Mouse (Mus musculus) spleen, postnatal 10 days (tissue): Measurements from ENCODE around the gene Lipe.
A peak's percentile ranks its signal among the peaks of the same experiment; 100 is the strongest.
"Not testable (repeated sequence)": the region's sequence is repeated elsewhere in the genome, so short reads cannot be mapped to it uniquely, and the experiment has no call there.

ENCODE experiments used
- DNase-seq, 2 experiments: peaks; one replicate each; pipeline ENCODE4 v3.0.0; 2021 to 2022; ENCODE audit warnings: low spot score in 2 of 2

Lipe gene

DNA sequence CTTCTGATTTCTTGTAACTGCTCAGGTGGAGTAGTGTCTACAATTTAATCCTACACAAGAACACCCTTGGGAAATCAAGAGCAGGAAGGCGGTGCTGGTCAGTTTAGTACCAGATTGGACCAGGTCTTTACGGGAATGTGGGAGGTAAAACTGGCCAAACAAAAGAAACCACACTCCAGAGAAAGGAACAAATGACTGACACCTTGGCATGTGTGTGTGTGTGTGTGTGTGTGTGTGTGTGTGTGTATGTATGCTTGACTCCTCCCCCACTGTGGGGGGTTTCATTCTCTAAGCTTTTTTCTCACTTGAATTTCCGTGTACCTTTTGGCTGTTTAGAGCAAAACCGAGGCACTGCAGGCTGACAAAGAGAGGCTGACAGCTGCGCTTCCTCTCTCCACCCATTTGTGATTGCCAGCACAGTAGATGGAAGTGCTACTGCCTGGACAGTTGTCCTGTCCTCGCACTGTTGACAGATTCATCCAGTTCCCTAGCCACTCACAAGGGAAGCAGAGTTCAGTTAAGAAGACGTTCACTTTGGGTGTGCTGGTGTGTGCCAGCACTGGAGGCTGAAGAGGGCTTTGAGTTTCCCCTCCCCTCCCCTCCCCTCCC, 14.4 kb upstream of the Lipe start, which contains the start of gene Cxcl17:
TSS of gene Cxcl17 (minus strand) at position 54 of the 609 bp plus-strand sequence.
- no peak for DNase-seq

DNA sequence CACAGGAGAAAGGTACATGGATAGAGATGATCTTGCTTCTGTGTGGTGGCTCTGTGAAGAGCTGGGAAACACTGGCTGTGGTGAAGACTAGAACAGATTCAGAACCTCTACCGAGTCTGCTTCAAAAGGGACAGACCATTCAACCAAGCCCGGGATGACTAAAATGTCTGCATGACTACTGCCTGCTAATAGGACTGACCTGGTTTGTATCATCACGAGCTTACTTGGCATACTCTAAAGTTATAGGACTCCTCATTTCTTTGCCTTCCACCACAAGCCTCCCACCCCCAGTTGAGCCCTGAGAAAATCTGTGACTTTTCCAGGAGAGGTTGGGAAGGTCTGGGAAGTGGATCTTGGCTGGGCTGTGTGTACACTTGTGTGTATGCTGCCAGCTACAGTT, 13.4 kb upstream of the Lipe start:
- DNase-seq: no peak

DNA sequence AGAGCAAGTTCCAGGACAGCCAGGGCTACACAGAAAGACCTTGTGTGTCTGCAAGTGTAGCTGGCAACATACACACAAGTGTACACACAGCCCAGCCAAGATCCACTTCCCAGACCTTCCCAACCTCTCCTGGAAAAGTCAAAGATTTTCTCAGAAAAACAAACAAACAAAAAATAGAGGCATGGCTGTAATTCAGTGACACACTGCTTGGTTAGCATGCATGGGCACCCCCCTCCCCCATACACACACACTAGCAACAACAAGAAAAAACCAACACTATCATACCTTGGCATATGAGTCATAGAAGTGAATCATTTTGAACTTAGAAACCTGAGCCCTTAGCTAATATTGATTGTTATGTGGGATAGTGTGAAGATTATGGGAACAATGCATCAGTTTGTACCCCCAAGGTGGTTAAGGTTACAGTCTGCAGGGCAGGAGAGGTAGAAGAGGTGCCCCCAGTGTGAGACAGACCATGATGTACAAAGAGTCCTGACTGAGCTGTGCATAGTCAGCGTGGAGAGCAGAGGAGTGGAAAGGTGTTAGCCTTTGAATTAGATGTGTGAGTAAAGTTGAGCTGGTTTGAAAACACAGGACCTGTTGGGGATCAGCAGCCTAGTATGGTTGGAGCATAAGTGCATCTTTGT, 12.6 kb upstream of the Lipe start:
- DNase-seq: no peak

DNA sequence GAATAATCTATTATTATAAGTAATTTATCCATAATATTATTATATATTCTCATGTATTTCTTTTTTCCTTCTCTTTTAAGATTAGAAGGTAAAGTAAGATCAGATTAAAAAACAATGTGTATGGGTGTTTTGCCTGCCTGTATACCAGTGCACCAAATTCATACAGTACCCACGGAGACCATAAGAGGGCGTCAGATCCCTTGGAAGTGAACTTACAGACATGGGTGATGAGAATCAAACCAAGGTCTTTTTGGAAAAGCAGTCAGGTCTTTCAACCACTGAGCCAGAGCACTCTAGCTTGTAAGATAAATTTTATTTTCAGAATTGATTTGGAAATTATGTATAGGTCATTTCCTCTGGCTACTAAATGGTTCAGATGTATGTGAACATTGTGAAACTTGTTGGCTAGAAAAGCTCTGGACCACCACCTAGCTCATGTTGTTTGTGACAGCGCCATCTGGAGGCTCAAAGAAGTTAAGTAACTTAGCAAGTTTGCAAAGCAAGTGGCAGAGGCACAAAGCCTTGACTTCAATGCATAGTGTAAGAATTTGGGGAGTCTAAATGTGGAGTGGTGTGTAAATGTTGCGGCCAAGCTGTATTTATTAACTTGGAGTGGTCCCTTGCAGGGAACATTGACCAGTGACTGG, 10.7 kb upstream of the Lipe start:
- DNase-seq: peak in 1 of 2 experiments; percentile 58

DNA sequence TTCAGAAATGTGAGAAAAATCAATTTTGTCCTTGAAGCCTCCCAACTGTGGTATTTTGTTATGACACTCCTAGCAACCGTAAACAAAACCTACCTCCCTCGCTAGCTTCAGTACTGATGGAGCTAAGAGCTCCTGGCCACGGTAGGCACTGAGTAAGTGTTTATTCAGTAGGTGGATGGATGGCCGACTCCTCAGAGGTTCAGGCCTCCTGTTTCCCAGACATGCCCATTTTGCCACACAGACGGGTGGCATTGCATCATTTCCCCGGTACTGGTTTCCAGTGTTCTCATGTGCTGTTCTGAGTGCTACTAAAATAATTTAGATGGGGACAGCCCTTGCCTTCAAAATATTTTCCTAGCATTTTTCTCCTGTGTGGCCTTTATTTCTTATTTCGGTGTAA, 8.0 kb upstream of the Lipe start:
- DNase-seq: no peak

DNA sequence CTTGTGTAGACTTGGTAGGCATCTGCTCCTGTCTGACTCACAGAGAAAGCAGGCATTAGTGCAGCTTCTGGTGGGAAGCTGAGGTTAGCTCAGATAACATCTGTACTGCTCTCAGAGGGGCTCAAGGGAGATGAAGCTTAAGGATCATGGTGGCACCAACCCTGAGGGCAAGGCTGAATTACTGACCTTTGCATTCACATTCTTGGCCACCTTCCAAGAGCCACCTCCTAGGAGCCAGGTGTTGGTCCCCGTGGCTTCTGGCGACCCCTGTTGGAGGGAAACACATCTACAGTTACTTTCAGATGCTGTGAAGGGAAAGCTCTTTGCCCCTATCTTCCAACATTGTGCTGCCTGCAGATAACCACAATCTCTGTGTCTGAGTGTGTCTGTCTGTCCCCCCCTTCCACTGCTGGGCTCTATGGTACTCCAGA, 4.2 kb upstream of the Lipe start:
- DNase-seq: peak; percentile 18 to 64

DNA sequence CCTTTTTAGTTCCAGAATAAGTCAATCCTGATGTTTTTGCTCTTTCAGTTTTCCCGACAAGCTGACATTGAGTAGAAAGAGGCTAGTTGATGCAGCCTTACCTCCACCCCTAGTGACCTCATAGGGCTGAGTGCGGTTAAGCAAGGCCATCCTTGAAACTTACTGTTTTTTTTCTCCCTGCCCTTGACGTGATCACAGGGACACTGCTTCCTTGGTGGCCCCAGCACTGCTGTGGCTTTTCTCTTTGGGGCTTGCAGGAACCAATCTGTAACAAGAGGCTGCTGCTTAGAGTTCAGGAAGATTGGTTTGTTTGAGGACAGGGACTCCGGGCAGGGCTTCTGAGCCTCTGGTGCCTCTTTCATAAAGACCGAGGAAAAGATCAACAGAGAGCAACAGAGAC, 3.5 kb upstream of the Lipe start:
- DNase-seq: no peak

DNA sequence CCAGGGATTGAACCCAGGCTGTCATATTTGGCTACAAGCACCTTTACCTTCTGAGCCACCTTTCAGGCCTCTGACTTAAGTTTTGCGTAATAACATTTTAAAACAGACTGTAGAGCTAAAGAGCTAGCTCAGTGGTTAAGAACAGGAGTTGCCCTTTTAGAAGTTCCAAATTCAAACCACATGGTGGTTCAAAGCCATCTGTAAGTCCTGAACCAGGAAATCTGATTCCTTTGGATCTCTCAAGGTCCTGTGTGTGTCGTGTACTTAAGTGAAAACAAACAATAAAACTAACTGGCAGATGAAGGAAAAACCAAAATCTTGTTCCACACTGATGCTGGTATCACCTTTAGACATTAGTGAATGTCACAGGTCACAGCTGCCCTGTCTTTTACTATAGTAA, 3.0 kb upstream of the Lipe start:
- DNase-seq: no peak

DNA sequence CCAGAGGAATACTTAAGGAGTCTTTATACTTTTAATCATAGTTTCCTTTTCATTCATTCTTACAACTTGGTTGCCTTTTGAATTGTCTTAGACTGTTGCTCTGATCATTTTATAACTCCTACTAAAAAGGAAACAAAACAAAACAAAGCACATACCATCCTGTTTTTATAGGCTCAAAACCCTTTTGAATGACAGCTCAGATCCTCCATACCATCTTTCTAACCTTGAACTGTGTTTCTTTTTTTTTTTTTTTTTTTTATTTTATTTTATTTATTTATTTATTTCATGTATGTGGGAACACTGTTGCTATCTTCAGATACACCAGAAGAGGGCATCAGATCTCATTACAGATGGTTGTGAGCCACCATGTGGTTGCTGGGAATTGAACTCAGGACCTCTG, 518 bp upstream of the Lipe start:
- DNase-seq: not testable (repeated sequence)

DNA sequence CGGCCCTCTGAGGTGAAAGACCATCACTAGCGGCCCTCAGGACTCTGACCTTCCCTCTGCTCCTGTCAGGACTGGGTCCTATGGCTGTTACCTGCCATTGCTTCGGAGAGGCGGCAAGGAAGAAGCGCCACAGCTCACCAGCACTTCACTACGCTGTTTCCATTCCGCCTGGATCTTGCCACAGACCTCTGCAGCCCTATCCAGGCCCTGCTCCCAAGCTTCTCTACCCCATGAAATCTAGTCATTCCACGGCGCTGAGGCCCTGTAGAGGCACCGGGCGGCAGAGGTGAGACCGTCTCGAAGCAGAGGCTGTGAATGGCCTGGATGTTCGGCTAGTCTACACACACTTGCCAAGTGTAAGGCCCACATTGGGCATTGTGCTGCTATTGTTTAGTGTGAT, 1.9 kb downstream of the Lipe start:
- DNase-seq: no peak

DNA sequence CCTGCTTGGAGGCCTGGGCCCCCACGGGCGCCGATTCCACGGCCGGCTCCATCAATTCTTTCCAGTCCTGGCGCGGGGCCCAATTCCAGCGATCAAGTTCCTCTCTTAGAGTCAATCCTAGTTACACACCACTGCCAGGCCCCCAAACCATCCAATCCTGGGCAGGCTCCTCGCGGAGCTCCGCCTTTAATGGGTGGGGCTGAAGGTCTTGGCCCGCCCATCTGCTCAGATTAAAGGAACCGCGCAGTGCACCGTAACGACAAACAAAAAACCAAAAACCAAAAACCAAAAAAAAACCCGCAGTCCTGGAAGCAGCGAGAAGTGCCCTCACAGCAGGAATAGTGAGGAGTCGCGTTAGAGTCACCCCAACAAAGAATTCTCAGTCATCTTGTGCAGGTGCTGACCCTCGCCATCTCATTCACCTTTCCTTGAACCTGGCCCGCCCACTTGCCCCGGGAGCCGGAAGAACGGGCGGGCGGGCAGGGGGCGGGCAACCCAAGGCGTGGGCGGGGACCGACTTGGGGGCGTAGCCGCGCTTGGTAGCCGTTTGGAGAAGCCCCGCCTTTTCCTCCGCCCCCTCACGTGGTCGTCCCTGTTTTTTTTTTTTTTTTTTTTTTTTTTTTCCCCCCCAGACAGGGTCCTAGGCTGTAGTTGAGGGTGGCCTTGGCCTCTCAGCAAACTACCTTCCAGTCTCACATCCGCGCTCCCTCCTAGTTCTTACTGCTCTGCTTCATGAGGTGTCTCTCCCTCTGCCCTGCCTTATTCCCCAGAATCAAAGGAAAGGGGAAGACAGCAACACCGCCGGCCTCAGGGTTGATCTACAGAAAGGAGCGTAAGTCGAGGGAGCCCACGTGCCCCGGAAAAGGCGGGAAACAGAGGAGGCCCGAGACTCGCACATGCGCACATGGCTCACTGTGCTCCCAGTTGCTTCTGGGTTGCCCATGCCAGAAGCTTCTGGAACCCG, 2.7 kb downstream of the Lipe start:
- DNase-seq: peak; percentile 81 to 93

DNA sequence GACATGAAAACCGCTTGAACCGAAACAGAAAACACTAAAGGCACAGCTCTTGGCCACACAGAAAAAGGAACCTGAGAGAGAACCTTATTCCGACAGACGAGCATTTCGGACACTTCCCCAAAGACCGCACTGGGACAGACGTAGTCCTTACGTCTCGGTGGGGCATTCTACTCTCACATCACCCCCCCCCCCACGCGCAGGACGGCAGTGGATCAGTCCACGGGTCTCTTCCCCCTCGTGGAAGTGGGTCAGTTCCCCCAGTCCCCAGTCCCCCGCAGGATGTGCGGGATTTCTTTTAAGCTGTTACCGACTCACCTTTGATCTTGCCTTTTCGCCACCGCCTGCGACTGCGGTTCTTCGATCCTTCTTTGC, 3.3 kb downstream of the Lipe start:
- no peak for DNase-seq

DNA sequence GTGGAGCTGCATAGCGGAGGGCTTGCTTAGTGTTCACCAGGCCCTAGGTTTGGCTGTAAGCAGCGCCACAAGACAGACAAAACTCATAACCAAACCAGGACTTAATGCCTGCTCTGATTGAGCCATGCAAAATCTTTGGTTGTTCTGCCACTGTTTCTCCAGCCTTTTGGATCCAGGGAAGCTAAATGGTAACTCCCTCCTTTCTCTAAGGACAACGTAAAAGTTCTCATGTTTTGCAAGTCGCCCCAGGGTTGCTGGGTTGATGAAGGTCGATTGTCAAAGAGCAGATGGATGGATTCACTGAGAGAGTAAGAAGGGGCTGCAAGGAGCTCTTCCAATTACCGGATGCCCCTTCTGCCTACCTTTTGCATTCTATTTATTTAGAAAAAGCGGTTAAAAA, 3.8 kb downstream of the Lipe start:
- no peak for DNase-seq

DNA sequence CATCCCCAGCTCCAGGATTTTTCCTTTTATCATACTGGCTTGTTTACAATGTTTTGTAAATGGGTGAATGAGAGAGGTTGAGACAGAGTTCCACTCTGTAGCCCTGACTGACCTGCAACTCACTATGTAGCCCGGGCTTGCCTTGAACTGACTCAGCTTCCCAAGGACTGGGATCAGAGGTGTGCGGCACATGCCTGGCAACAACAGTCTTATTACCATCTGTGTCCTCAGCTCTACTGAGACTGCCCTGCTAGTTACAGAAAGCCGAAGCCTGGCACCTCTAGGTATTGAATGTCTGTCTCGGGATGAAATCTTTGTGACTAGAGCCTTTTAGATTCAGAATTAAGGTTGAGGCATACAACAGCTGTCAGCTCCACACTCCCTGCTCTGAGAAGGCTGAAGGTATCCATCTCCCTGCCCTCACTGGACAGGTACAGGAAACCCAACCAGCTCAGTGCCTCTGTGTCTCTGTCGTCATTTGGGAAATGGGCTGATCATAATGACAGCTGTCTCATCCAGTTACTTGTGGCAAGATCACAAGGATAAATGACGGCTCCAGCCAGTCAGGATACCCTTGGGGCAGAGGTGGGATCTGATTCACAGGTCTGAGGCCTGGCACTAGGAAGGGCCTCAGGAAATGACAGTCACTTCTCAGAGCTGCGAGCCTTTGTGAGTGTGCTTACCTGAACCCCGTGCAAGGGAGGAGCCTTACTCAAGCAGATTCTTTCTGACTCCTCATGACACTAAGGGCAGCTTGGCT, 4.9 kb downstream of the Lipe start:
- DNase-seq: no peak

DNA sequence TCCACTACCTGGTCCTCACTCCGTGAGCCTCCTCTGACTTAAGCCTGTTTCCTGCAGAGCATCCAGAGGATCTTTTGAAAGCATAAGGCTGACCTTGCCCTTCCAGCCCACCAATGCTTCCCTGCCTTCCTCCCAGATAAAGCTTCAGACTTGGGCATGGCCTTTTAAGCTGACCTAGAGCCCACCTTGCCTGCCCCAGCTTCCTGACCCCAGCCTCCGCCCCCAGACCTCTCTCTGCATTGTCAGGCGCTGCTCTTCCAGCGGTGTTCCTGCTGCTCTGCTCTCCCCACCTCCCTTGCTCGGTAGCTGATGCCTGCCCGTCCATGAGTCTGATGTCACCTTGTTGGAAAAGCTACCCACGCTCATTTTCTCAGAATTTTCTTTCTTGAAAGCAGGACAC, 5.7 kb downstream of the Lipe start:
- DNase-seq: no peak

DNA sequence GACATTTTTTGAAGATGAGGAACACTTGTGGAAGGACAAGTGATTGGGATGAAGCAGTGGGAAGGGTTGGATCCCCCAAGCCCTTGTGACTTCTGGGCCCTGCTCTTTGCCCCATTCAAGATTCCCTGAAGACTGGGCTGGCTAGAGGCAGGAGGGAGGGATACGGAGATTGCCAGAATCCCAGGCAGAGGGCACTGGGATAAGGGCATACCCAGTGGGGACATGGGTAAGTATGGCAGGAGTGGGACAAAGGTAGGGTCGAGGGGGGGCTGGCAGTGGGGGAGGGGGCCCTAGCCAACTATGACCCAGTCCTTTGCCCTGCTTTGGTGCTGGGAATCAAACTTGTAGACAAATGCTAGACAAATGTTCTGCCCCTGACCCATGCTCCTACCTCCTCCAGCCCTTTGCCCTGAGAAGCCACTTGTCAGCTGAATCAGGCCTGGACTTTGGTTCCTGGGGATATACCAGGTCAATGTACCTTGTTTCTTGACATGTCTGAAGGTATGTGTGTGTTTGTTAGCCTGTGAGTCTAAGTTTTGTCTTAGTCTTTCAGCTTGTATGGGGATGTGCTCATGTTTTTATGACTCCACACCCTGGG, 6.6 kb downstream of the Lipe start:
- DNase-seq: no peak

DNA sequence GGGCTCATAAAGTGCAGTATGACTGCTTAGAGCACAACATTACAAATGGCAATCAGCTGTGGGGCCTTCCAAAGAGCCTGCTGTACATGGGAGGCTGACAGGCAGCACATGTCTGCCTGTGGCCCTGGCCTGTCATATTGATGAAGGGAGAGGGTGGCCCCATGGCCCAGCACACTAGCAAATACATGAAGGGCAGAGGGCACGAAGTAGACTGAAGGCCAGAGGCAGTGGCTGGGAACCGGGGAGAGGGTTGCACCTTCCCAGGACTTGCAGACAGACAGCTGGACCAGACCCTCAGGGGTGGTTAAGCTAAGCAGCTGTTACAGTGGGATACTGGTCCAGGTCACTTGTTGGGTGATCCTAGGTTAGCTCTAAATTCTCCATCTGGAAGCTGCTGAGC, 7.5 kb downstream of the Lipe start:
- no peak for DNase-seq

DNA sequence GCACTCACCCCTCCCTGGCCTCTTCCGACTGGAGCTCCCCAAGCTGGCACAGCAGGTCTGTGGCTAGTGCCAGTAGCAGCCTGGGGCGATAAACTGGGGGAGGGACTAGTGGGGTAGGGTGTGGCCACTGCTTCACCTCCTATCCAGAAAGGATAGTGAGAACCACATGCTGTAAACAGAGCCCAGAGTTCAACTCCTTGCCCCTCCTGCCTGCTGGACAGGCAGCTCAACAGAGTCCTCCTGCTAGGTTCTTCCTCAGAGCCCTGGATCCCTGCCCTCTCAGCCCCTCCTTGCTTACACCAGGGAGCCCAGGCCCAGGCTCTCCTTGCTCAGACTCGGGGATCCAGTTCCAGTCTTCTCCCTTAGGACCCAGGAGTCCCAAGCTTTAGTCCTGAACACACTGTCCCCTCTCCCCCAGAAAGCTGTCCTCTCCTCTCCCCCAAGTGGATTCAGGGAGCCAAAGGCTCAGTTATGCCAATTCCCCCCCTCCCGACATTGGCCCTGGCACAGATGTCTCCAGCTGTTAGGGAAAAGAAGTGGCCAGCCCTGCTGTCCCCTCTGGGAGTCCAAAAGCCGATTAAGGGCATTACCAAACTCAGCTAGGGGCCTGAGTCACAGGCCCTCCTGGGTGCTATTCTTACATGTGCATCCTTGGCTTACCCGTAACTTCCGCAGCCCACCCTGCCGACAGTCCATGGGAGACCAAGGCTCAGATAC, 8.3 kb downstream of the Lipe start:
- DNase-seq: peak in 1 of 2 experiments; percentile 72

DNA sequence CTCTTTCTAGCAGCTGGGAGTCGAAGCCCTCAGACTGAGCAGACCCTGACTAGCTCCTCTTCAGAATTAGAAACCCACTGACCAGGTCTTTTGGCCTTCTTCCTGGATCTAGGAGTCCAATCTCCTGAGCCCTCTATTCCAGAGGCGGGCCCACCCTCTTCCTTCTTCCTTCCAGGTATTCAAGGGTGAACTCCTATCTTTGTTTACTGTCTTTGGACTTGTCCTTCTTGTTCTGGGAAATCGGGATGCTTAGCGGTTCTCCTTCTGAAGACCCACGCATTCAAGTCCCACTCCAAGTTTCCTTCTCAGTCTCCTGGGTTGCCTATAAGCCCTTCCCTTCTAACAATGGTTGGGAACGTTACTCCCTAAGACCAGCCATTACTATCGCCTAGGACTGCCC, 9.6 kb downstream of the Lipe start:
- no peak for DNase-seq

DNA sequence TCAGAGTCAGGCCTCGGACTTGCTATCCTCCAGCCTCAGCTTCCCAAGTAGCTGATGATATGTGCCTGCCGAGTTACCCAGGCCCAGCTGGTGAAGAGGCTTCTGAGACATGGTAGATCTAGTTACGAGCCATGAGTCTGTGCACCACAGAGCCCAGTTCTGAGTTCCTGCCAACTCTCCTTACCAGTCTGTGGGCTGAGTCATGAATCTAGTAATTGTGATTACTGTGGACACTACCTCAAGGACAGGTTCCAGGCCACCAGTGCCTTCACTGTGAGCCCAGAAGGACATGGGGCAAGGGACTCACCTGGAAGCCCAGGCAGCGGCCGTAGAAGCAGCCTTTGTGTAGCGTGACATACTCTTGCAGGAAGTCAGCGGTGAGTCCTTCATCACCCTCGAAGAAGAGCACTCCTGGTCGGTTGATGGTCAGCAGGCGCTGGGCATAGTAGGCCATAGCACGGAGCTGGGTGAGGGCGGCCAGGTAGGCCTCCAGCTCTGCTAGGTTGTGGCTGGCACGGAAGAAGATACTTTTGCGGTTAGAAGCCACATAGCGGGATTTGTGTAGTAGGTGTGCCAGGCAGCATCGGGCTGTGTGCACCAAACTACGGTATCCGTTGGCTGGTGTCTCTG, 10.6 kb downstream of the Lipe start:
- no peak for DNase-seq
